Mouse (Mus musculus) limb, embryonic 11.5 days (tissue): Measurements from ENCODE around the gene Gapvd1. TPM values are rescaled to one million over a fixed set of nuclear protein-coding genes. Genes with fewer than 3 reads are reported as not detected.
"Not testable (repeated sequence)": the region's sequence is repeated elsewhere in the genome, so short reads cannot be mapped to it uniquely, and the experiment has no call there.

Experiments used
- ATAC-seq: fragments of 200-750 bp; cut with Nextera tagmentation; 2 replicates; pipeline ENCODE4 v1.8.0; 2017; ENCODE audit warnings: low read depth; ENCODE audit not compliant: insufficient number of reproducible peaks, low FRiP score, low TSS enrichment
- DNase-seq: peaks from one replicate; pipeline ENCODE4 v3.0.0-alpha.2; 2015; ENCODE audit warnings: low spot score
- H3K27ac ChIP-seq: fragments of 300-500 bp; sonication (generic); replicated peaks from 2 replicates; pipeline ENCODE4 v1.5.1; 2014; ENCODE audit warnings: low read depth, mild to moderate bottlenecking, low read length
- H3K27me3 ChIP-seq: fragments of 300-500 bp; sonication (generic); 2 replicates; pipeline ENCODE4 v1.6.1; 2014; ENCODE audit warnings: mild to moderate bottlenecking, low read length, mixed read lengths; ENCODE audit not compliant: control insufficient read depth, insufficient read depth
- H3K36me3 ChIP-seq: fragments of 300-500 bp; sonication (generic); 2 replicates; pipeline ENCODE4 v1.6.1; 2014; ENCODE audit warnings: mild to moderate bottlenecking, low read length, moderate library complexity, mixed read lengths; ENCODE audit not compliant: control insufficient read depth, insufficient read depth
- H3K4me1 ChIP-seq: fragments of 300-500 bp; sonication (generic); 2 replicates; pipeline ENCODE4 v1.6.1; 2014; ENCODE audit warnings: low read length, mixed read lengths; ENCODE audit not compliant: control insufficient read depth, insufficient read depth
- H3K4me2 ChIP-seq: fragments of 300-500 bp; sonication (generic); 2 replicates; pipeline ENCODE4 v1.6.1; 2014; ENCODE audit warnings: low read depth, mild to moderate bottlenecking, moderate library complexity; ENCODE audit not compliant: severe bottlenecking
- H3K4me3 ChIP-seq: fragments of 300-500 bp; sonication (generic); 2 replicates; pipeline ENCODE4 v1.5.1; 2014; ENCODE audit warnings: low read depth, low read length
- H3K9ac ChIP-seq: fragments of 300-500 bp; sonication (generic); 2 replicates; pipeline ENCODE4 v1.6.1; 2014; ENCODE audit warnings: mild to moderate bottlenecking, low read length
- H3K9me3 ChIP-seq: fragments of 300-500 bp; sonication (generic); 2 replicates; pipeline ENCODE4 v1.6.1; 2016; ENCODE audit warnings: low read length; ENCODE audit not compliant: control insufficient read depth
- WGBS: fragments of 180-500 bp; shearing (Covaris S2); extraction: QIAGEN DNeasy Blood & Tissue Kit; methylation state at CpG from one replicate; pipeline ENCODE4 v1.1.7; 2014; 5-methylcytosine and 5-hydroxymethylcytosine counted together
- polyA plus RNA-seq: library from polyadenylated mRNA; unstranded; fragments of >200 nt; fragmentation: Nextera tagmentation; extraction: Ambion mirVana; gene quantifications from 2 replicates; pipeline ENCODE4 v1.2.1, GENCODE M21; 2014

The Gapvd1 gene
- polyA plus RNA-seq, 1 experiment from 2014 or later, result 93.2 TPM

- 73% methylated on average over 12 of the region's 12 CpGs for WGBS
These were observed 9.8 kb upstream of the Gapvd1 start for GRCm38 (mm10) chr2:34764801-34765200.

DNA sequence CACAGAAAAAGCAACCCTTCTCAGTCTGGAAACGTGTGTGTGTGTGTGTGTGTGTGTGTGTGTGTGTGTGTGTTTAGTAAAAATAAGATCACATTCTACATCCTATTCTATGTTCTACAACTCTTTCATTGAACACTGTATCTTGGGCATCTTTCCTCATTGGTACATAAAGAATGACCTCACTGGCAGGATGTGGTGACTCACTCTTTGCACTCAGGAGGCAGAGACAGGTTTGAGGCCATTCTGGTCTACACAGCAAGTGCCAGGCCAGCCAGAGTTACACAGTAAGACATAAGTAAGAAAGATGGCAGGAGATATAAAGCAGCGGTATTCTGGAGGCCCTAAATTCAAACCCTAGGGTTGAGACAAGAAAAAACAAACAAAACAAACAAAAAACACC lies 7.8 kb upstream of the Gapvd1 start:
- no peaks in the 10 kb centered on the region for H3K36me3 ChIP-seq
- no peaks in the 10 kb centered on the region for H3K27me3 ChIP-seq
- ATAC-seq (no peak), DNase-seq (no peak)
- H3K27ac ChIP-seq, result no peak overlapping the region
- no peak overlapping the region for H3K4me3 ChIP-seq
- no peak overlapping the region for H3K4me2 ChIP-seq
- no peaks in the 10 kb centered on the region for H3K4me1 ChIP-seq
- H3K9me3 ChIP-seq, result no peaks in the 10 kb centered on the region
- WGBS, result 64% methylated on average over 2 of the region's 2 CpGs
- H3K9ac ChIP-seq, result no peak overlapping the region

More at GRCm38 (mm10) chr2:34764801-34765200, 9.8 kb upstream of the Gapvd1 start:
- Histone ChIP-seq H3K9me3 (no peaks in the 10 kb centered on the region), H3K27ac (no peak overlapping the region), H3K9ac (no peak overlapping the region), H3K4me2 (no peak overlapping the region), H3K27me3 (no peaks in the 10 kb centered on the region), H3K4me3 (no peak overlapping the region), H3K36me3 (no peaks in the 10 kb centered on the region), H3K4me1 (no peaks in the 10 kb centered on the region)
- no peak for DNase-seq
- ATAC-seq, result no peak

DNA sequence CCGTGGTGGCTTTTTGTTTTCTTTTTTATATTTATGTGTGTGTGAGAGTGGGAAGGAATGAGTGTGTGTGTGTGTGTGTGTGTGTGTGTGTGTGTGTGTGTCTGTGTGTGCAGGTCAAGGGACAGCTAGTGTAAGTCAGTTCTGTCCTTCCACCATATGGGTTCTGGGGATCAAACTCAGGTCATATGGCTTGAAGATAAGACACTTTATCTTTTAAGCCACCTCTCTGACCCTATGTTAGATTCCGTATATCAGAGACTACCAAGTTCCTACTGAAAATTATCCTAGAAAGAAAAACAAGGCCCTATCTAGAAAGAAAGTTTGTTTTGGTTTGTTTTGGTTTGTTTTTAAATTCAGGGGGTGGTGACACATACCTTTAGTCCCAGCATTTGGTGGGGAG lies 7.1 kb upstream of the Gapvd1 start:
- Histone ChIP-seq H3K4me1 (no peaks in the 10 kb centered on the region), H3K4me3 (no peak overlapping the region), H3K36me3 (no peaks in the 10 kb centered on the region), H3K9ac (no peak overlapping the region), H3K27me3 (no peaks in the 10 kb centered on the region), H3K4me2 (no peak overlapping the region), H3K27ac (no peak overlapping the region), H3K9me3 (no peaks in the 10 kb centered on the region)
- ATAC-seq, result no peak
- no peak for DNase-seq
- WGBS, result 84% methylated on average over 2 of the region's 2 CpGs

DNA sequence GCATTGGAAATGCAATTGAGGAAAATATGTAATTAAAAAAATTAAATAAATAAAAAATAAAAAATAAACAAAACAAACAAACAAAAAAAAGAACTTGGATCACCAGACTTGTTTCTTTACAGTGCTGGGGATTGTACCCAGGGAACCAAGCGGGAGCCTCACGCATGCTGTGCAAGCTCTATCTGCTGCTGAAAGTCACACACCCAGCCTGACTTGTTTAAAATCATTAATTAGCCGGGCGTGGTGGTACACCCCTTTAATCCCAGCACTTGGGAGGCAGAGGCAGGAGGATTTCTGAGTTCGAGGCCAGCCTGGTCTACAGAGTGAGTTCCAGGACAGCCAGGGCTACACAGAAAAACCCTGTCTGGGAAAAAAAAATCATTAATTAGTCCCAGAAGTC lies 6.2 kb upstream of the Gapvd1 start:
- H3K9ac ChIP-seq, H3K4me2 ChIP-seq, H3K4me3 ChIP-seq, DNase-seq, H3K36me3 ChIP-seq, H3K27me3 ChIP-seq, ATAC-seq, H3K27ac ChIP-seq, H3K4me1 ChIP-seq, H3K9me3 ChIP-seq: not testable (repeated sequence)
- WGBS, result 89% methylated on average over 5 of the region's 5 CpGs

- WGBS, result 63% methylated on average over 1 of the region's 1 CpGs
- no peak overlapping the region for H3K4me3 ChIP-seq
These were observed 2.3 kb upstream of the Gapvd1 start for GRCm38 (mm10) chr2:34757341-34757740.

DNA sequence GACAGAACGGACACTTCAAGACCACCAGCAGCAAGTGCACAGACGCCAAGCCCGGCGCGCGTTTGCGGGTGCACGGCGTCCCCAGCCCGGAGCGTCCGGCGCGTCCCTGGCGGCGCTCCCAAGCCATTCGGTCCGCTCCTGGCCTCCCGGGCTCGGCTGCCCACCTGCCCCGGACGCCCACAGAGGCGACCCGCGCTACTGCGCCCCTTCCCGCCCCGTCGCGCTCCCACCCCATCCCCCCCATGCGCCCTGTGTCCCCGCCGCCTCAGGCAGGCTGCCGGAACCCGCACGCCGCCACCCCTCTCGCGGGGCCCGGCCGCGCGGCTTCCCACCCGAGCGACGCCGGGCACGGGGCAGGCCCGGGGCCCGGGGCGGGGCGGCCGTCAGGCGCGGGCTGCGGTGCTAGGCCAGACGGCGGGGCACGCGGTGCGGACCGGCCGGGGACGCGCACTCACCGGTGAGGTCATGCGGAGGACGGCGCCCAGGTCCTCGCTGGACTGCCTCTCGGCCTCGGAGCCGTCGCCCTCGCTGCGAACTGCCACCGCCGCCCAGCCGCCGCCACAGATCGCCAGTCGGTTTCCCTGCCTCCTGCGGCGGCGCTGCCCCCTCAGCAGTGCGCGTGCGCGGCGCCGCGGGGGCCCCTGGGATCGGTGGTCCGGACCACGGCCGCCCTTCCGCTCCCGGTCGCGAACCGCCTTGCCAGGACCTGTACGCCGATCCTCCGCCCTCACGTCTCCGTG lies 1.1 kb downstream of the Gapvd1 start:
- H3K27ac ChIP-seq, result peak overlapping the region; percentile 88
- peaks cover 2% of the 10 kb centered on the region; the same call in 1 of the 2 replicates for H3K4me1 ChIP-seq
- H3K4me2 ChIP-seq, result peak overlapping the region; percentile 67
- no peaks in the 10 kb centered on the region for H3K27me3 ChIP-seq
- H3K4me3 ChIP-seq, result peak overlapping the region; percentile 61
- peak overlapping the region; percentile 93 for H3K9ac ChIP-seq
- DNase-seq, result peak; percentile 89
- H3K9me3 ChIP-seq, result no peaks in the 10 kb centered on the region
- WGBS, result under 1% methylated on average over 73 of the region's 106 CpGs
- no peaks in the 10 kb centered on the region for H3K36me3 ChIP-seq
- ATAC-seq, result peak; percentile 87

More at GRCm38 (mm10) chr2:34757341-34757740, 2.3 kb upstream of the Gapvd1 start:
- Histone ChIP-seq H3K4me1 (peaks cover 2% of the 10 kb centered on the region; the same call in 1 of the 2 replicates), H3K9me3 (no peaks in the 10 kb centered on the region), H3K9ac (no peak overlapping the region), H3K36me3 (no peaks in the 10 kb centered on the region), H3K27ac (no peak overlapping the region), H3K4me2 (no peak overlapping the region), H3K27me3 (no peaks in the 10 kb centered on the region)
- ATAC-seq, result no peak
- DNase-seq, result no peak

GRCm38 (mm10) chr2:34750245-34750644 lies 4.8 kb downstream of the Gapvd1 start:
- ATAC-seq, result no peak
- no peak overlapping the region for H3K27ac ChIP-seq
- H3K4me3 ChIP-seq, result no peak overlapping the region
- H3K36me3 ChIP-seq, result no peaks in the 10 kb centered on the region
- DNase-seq, result no peak
- H3K9me3 ChIP-seq, result no peaks in the 10 kb centered on the region
- 82% methylated on average over 2 of the region's 2 CpGs for WGBS
- H3K4me1 ChIP-seq, result peaks cover 2% of the 10 kb centered on the region; the same call in 1 of the 2 replicates
- no peak overlapping the region for H3K9ac ChIP-seq
- H3K4me2 ChIP-seq, result no peak overlapping the region
- H3K27me3 ChIP-seq, result no peaks in the 10 kb centered on the region

DNA sequence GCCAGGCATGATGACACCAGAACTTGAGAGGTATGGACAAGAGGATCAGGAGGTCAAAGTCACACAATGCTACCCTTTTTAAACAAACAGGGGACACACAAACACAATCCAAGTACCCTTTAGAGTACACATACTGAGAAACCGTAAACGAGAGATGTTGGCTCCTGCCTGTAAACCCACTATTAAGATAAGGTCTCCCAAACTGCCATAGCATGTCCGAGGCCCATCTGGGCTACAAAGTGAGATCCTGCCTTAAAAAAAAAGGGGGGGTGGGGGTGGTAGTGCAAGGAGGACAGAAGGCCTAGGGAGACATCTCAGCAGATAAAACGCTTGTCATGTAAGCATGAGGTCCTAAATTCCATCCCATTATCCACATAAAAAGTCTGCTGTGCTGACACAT lies 6.6 kb downstream of the Gapvd1 start:
- H3K4me2 ChIP-seq, result no peak overlapping the region
- no peaks in the 10 kb centered on the region for H3K27me3 ChIP-seq
- no peak overlapping the region for H3K27ac ChIP-seq
- H3K36me3 ChIP-seq, result no peaks in the 10 kb centered on the region
- no peaks in the 10 kb centered on the region for H3K9me3 ChIP-seq
- no peaks in the 10 kb centered on the region for H3K4me1 ChIP-seq
- WGBS, result 87% methylated on average over 4 of the region's 4 CpGs
- no peak overlapping the region for H3K4me3 ChIP-seq
- ATAC-seq (no peak), DNase-seq (no peak)
- H3K9ac ChIP-seq, result no peak overlapping the region

- WGBS, result 92% methylated on average over 2 of the region's 2 CpGs
- no peaks in the 10 kb centered on the region for H3K9me3 ChIP-seq
- H3K4me1 ChIP-seq, result no peaks in the 10 kb centered on the region
- H3K4me3 ChIP-seq, result no peak overlapping the region
- DNase-seq (no peak), ATAC-seq (no peak)
- H3K4me2 ChIP-seq, result no peak overlapping the region
- H3K27me3 ChIP-seq, result no peaks in the 10 kb centered on the region
- H3K27ac ChIP-seq, result no peak overlapping the region
- H3K9ac ChIP-seq, result no peak overlapping the region
- no peaks in the 10 kb centered on the region for H3K36me3 ChIP-seq
These were observed 9.4 kb downstream of the Gapvd1 start for GRCm38 (mm10) chr2:34745673-34746072.
